Mouse (Mus musculus) intestine, embryonic 15.5 days (tissue): ENCODE results near the gene Gm49392. TPM values are rescaled to one million over a fixed set of nuclear protein-coding genes. Genes with fewer than 3 reads are reported as not detected.
"Not testable (repeated sequence)": the region's sequence is repeated elsewhere in the genome, so short reads cannot be mapped to it uniquely, and the experiment has no call there.

Experiments used
- ATAC-seq: fragments of 200-750 bp; cut with Nextera tagmentation; 2 replicates; pipeline ENCODE4 v1.8.0; 2017; ENCODE audit warnings: moderate TSS enrichment, moderate library complexity
- H3K27ac ChIP-seq: fragments of 300-500 bp; sonication (generic); 2 replicates; pipeline ENCODE4 v1.5.1; 2015; ENCODE audit warnings: mild to moderate bottlenecking, inconsistent platforms
- H3K27me3 ChIP-seq: fragments of 300-500 bp; sonication (generic); replicated peaks from 2 replicates; pipeline ENCODE4 v1.6.1; 2015; ENCODE audit warnings: inconsistent platforms
- H3K36me3 ChIP-seq: fragments of 300-500 bp; sonication (generic); 2 replicates; pipeline ENCODE4 v1.6.1; 2015; ENCODE audit warnings: inconsistent platforms
- H3K4me1 ChIP-seq: fragments of 300-500 bp; sonication (generic); replicated peaks from 2 replicates; pipeline ENCODE4 v1.6.1; 2015; ENCODE audit warnings: inconsistent platforms
- H3K4me2 ChIP-seq: fragments of 300-500 bp; sonication (generic); replicated peaks from 2 replicates; pipeline ENCODE4 v1.6.1; 2015; ENCODE audit warnings: mild to moderate bottlenecking, inconsistent platforms
- H3K4me3 ChIP-seq: fragments of 300-500 bp; sonication (generic); replicated peaks from 2 replicates; pipeline ENCODE4 v1.5.1; 2015; ENCODE audit warnings: inconsistent platforms
- H3K9ac ChIP-seq: fragments of 300-500 bp; sonication (generic); 2 replicates; pipeline ENCODE4 v1.6.1; 2015; ENCODE audit warnings: inconsistent platforms
- H3K9me3 ChIP-seq: fragments of 300-500 bp; sonication (generic); 2 replicates; pipeline ENCODE4 v1.6.1; 2016; ENCODE audit warnings: inconsistent platforms
- WGBS: fragments of 180-500 bp; shearing (Covaris S2); methylation state at CpG from one replicate; pipeline ENCODE4 v1.1.7; 2015; 5-methylcytosine and 5-hydroxymethylcytosine counted together
- polyA plus RNA-seq: library from polyadenylated mRNA; unstranded; fragments of >200 nt; fragmentation: Nextera tagmentation; extraction: Ambion mirVana; gene quantifications from 2 replicates; pipeline ENCODE4 v1.2.1, GENCODE M21; 2015

Gm49392 gene
- 0.11 TPM in 1 of 2 replicates, not detected in the other for polyA plus RNA-seq

DNA sequence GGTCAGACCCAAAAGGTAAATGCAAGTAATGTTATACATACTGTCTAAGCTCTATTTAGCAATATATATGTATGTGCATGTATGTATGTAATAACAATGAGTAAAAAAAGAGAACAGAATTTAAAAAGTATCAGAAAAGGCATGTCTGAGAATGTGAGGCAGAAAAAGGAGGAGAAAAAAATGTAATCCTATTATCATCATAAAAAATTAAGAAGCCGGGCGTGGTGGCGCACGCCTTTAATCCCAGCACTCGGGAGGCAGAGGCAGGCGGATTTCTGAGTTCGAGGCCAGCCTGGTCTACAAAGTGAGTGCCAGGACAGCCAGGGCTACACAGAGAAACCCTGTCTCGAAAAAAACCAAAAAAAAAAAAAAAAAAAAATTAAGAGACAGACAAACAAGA lies at the start of gene Gm49392:
TSS of gene Gm49392 (minus strand) at position 101 of the 400 bp plus-strand sequence.
- H3K27me3 ChIP-seq, H3K4me2 ChIP-seq, H3K9me3 ChIP-seq, H3K4me3 ChIP-seq, H3K9ac ChIP-seq, H3K36me3 ChIP-seq, H3K4me1 ChIP-seq, H3K27ac ChIP-seq, ATAC-seq: not testable (repeated sequence)
- WGBS: 91% methylated on average over 7 of the region's 8 CpGs

DNA sequence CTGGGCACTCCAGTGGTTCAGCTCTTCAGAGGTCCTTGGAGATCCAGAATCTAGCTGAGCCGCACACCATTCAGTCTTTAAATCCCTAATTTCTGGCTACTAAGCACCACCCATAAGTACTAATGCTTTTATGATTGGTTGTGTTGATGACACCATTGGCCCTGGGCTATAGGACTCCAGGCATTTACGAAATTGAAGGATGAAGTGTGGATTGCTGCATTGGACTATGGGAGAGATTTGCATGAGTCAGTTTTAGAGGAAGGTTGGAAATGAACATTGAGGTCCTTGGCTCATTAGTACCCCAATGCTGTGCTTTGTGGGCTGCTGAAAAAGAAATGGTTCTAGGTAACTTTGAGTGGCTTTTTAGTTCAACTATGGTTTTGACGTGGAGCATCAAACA lies 45.2 kb upstream of the Gm49392 start, which contains the start of gene Tpbpa:
TSS of gene Tpbpa (minus strand) at position 101 of the 400 bp plus-strand sequence.
- not testable (repeated sequence) for H3K9me3 ChIP-seq, H3K4me1 ChIP-seq, H3K9ac ChIP-seq, ATAC-seq, H3K27me3 ChIP-seq, H3K27ac ChIP-seq, H3K4me2 ChIP-seq, H3K36me3 ChIP-seq, H3K4me3 ChIP-seq
- 75% methylated on average over 3 of the region's 3 CpGs for WGBS

DNA sequence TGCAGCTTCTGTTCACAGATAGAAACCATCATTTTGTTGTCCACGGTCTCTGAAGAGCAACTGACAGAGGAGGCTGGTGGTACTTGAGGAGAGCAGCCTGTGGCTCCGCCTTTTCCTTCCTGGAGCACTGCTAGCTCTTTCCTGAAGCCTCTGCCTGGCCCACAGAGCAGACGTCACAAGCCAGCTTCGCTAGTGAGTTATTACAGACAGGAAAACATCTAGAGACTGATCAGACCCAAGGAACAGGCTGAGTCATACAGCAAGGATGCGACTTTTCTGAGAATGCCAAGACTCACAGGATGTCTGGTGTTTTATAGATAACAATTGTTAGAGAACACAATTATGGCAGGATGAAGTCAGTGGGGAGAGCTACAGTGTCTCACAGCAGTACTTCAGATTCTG lies 39.8 kb upstream of the Gm49392 start, which contains the start of the genes Gm49391 and Ctla2a:
TSS of gene Gm49391 (minus strand) at position 72 of the 402 bp plus-strand sequence.
TSS of gene Ctla2a (minus strand) at position 126 of the 402 bp plus-strand sequence.
- Histone ChIP-seq H3K4me3 (no peak within 1 kb of the TSS), H3K27me3 (no peaks in the 10 kb centered on the region), H3K4me2 (no peak within 1 kb of the TSS), H3K9me3 (no peaks in the 10 kb centered on the region), H3K4me1 (no peaks in the 10 kb centered on the region), H3K36me3 (no peaks in the 10 kb centered on the region), H3K9ac (no peak within 1 kb of the TSS), H3K27ac (no peak within 1 kb of the TSS)
- ATAC-seq: 0 out of 2 replicates have a peak, but pooled peaks have one; percentile 43
- 62% methylated on average over 5 of the region's 5 CpGs for WGBS

DNA sequence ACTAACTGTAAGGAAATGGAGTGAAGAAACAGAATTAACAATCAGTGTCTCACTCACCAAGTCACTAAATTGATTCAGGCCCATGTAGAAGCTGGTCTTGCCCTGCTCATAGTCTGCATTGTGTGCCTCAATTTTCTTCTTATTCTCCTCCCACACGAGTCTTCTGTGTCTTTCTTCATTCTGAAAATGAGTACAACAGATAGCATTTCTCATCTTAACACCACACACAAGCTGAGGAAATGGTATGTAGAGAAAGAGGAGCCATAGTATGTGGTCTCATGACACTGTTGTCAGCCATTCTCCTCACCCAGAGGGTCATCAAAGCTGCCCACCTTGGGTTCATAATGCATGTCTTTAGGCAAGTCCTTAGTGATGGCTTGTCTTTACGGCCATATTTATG lies 38.8 kb upstream of the Gm49392 start, which contains the start of gene Gm49393:
TSS of gene Gm49393 (minus strand) at position 101 of the 400 bp plus-strand sequence.
- H3K4me1 ChIP-seq, ATAC-seq, H3K9ac ChIP-seq, H3K4me2 ChIP-seq, H3K9me3 ChIP-seq, H3K27ac ChIP-seq, H3K36me3 ChIP-seq, H3K4me3 ChIP-seq, H3K27me3 ChIP-seq: not testable (repeated sequence)
- 68% methylated on average over 2 of the region's 2 CpGs for WGBS

DNA sequence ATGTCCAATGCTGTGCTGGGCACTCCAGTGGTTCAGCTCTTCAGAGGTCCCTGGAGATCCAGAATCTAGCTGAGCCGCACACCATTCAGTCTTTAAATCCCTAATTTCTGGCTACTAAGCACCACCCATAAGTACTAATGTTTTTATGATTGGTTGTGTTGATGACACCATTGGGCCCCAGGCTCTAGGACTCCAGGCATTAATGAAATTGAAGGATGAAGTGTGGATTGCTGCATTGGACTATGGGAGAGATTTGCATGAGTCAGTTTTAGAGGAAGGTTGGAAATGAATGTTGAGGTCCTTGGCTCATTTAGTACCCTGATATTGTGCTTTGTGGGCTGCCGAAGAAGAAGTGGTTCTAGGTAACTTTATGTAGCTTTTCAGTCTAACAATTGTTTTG lies 8.1 kb upstream of the Gm49392 start, which contains the start of gene Tpbpb:
TSS of gene Tpbpb (minus strand) at position 101 of the 400 bp plus-strand sequence.
- 83% methylated on average over 2 of the region's 2 CpGs for WGBS
- not testable (repeated sequence) for ATAC-seq

DNA sequence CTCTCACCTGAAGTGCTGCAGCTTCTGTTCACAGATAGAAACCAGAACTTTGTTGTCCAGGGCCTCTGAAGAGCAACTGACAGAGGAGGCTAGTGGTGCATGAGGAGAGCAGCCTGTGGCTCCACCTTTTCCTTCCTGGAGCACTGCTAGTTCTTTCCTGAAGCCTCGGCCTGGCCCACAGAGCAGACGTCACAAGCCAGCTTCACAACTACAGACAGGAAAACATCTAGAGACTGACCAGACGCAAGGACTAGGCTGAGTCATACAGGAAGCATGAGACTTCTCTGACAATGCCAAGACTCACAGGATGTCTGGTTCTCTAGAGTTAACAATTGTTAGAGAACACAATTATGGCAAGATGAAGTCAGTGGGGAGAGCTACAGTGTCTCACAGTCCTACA lies 634 bp upstream of the Gm49392 start, which contains the start of gene Ctla2b:
TSS of gene Ctla2b (minus strand) at position 120 of the 400 bp plus-strand sequence.
- Histone ChIP-seq H3K9ac (no peak within 1 kb of the TSS), H3K9me3 (no peaks in the 10 kb centered on the region), H3K27me3 (no peaks in the 10 kb centered on the region), H3K4me3 (no peak within 1 kb of the TSS), H3K36me3 (no peaks in the 10 kb centered on the region), H3K27ac (no peak within 1 kb of the TSS), H3K4me2 (no peak within 1 kb of the TSS), H3K4me1 (no peaks in the 10 kb centered on the region)
- WGBS: 37% methylated on average over 3 of the region's 3 CpGs
- ATAC-seq: peak; percentile 67; the same call in 1 of the 2 replicates

More for the DNA sequence above, 8.1 kb upstream of the Gm49392 start, which contains the start of gene Tpbpb:
- H3K27me3 ChIP-seq, H3K36me3 ChIP-seq, H3K9ac ChIP-seq, H3K4me3 ChIP-seq, H3K4me1 ChIP-seq, H3K4me2 ChIP-seq, H3K9me3 ChIP-seq, H3K27ac ChIP-seq: not testable (repeated sequence)

DNA sequence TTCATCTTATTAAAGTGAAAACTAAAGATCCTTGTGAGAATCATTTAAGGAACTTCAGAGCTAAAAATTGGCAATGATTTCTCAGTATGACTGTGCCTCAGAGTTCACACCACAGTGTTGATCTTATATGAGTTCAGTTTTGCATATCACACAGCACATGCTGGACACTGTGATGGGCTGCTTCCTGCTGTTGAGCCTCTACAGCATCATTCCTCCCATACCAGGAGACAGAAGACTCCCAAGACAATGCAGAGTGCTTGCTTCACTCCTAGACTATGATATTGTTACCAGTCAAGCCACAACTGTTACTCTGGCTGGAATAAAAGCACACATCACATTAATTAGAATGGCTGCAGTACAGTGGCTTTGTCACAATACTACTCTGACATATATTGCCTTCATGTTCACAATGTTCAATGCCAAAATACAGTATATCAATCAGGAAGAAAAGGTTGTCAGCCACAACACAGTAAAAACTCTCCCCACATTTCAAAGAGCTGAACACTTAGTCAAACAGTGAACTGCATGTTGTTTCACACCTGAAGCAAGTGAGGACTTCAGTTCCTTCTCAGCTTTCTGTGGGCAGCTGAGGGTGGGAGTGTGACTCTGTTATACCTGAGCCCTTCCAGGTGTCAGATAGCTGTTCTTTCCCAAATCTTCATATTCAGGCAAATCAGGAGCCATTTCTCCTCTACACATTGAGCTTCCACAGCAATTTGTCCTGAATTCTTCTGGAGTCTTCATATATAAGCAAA lies 1.1 kb downstream of the Gm49392 start:
- no peak overlapping the region for H3K4me3 ChIP-seq
- no peaks in the 10 kb centered on the region for H3K4me1 ChIP-seq
- H3K27ac ChIP-seq: no peak overlapping the region
- no peak overlapping the region for H3K4me2 ChIP-seq
- H3K36me3 ChIP-seq: no peaks in the 10 kb centered on the region
- ATAC-seq: no peak
- no peaks in the 10 kb centered on the region for H3K9me3 ChIP-seq
- H3K9ac ChIP-seq: no peak overlapping the region
- no peaks in the 10 kb centered on the region for H3K27me3 ChIP-seq

DNA sequence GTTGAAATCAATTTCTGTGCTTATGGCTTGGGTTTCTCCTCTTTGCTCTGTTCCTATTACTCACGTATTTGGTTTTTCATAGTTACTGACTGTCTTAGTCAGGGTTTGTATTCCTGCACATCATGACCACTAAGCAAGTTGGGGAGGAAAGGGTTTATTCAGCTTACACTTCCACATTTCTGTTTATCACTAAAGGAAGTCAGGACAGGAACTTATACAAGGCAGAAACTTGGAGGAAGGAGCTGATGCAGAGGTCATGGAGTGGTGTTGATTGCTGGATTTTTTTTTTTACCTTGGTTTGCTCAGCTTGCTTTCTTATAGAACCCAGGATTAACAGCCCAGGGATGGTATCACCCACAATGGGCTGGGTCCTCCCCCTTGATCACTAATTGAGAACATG lies 4.4 kb downstream of the Gm49392 start:
- WGBS: 91% methylated on average over 1 of the region's 1 CpGs
- Histone ChIP-seq H3K27me3 (no peaks in the 10 kb centered on the region), H3K9me3 (no peaks in the 10 kb centered on the region), H3K36me3 (no peaks in the 10 kb centered on the region), H3K4me3 (no peak overlapping the region), H3K4me2 (no peak overlapping the region), H3K27ac (no peak overlapping the region), H3K4me1 (no peaks in the 10 kb centered on the region), H3K9ac (no peak overlapping the region)
- no peak for ATAC-seq

DNA sequence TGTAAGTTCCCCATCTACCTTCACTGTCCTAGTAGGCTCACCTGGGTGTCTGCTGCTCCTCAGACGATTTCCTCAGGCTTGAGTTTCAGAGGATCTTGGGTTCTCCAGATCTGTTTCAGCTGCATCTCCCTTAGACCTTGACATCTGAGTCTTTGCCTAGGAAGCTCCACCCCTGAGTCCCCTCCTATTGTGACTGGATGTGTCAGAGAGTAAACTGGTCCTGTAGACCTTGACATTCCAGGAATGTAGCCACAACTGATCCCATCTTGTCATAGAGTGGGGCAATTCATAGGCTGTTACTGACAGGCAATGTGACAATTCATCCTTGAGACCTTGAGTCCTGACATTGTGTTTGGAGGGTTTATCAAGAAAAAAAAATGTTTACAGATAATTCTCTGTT lies 32.4 kb downstream of the Gm49392 start, which contains the start of gene 4930486L24Rik:
TSS of gene 4930486L24Rik (minus strand) at position 195 of the 400 bp plus-strand sequence.
- no peaks in the 10 kb centered on the region for H3K4me1 ChIP-seq
- no peak for ATAC-seq
- H3K27ac ChIP-seq: no peak within 1 kb of the TSS
- WGBS: 50% methylated on average over 1 of the region's 1 CpGs
- no peaks in the 10 kb centered on the region for H3K27me3 ChIP-seq
- no peak within 1 kb of the TSS for H3K4me3 ChIP-seq
- H3K9me3 ChIP-seq: no peaks in the 10 kb centered on the region
- H3K4me2 ChIP-seq: no peak within 1 kb of the TSS
- H3K36me3 ChIP-seq: no peaks in the 10 kb centered on the region
- no peak within 1 kb of the TSS for H3K9ac ChIP-seq

DNA sequence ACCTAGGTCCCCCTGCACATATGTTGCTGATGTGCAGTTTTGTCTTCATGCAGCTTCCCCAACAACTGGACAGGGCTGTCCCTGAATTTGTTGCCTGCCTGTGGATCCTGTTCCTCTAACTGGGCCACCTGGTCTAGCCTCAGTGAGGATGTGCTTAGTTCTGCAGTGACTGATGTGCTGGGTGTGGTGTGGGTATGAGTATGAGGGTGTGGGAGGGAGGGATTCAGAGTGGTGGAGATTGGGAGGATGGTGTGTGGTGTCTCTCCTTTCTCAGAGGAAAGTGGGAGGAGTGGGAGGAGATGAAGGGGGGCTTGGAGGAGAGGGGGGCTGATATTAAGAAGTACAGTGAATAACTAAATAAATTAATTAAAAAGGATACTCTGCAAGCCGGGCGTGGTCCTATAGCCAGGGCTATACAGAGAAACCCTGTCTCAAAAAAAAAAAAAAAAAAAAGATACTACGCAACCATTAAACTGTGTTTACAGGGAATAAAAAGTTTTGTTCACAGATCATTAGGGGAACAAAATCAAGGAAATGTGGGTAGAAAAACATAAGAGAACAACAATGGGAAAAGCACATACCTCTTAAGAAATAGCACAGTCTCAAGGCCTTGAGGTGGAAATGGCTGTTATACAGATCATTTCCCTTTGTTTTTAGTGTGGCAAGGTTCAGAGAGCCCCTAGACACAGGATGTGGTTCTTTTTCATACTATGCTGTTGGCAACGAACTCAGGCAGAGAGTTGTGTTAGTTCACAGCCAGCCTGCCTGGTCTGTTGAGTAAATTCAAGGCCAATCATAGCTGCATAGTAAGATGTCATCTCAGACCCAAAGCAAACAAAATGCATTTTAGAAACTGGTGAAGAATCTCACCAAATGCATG lies 48.2 kb downstream of the Gm49392 start:
- Histone ChIP-seq H3K9me3 (no peaks in the 10 kb centered on the region), H3K4me1 (no peaks in the 10 kb centered on the region), H3K36me3 (no peaks in the 10 kb centered on the region), H3K9ac (no peak overlapping the region), H3K27me3 (no peaks in the 10 kb centered on the region), H3K4me2 (no peak overlapping the region), H3K4me3 (no peak overlapping the region), H3K27ac (no peak overlapping the region)
- 80% methylated on average over 4 of the region's 4 CpGs for WGBS
- 0 out of 2 replicates have a peak, but pooled peaks have one; percentile 17 for ATAC-seq

DNA sequence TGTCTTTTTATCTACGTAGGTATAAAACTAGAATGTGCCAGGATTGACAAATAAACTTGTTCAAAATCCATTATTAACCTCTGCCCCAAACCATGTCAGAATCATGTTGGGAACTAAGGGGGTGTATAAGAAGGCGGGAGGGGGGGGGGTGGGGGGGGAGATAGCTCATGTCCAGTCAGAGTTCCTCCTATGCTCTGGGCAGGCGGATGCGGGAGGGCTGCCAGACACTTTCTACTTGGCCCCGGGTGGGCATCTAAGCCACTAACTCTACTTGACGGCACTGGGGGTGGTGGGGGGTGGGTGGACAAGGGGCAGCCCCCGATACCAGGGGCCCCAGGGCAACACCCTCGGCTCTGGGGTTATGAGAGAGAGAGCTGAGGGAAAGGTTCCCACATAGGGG lies 53.5 kb downstream of the Gm49392 start:
- no peak overlapping the region for H3K27ac ChIP-seq
- H3K9me3 ChIP-seq: no peaks in the 10 kb centered on the region
- no peaks in the 10 kb centered on the region for H3K4me1 ChIP-seq
- H3K36me3 ChIP-seq: no peaks in the 10 kb centered on the region
- no peaks in the 10 kb centered on the region for H3K27me3 ChIP-seq
- ATAC-seq: no peak
- H3K4me2 ChIP-seq: no peak overlapping the region
- H3K4me3 ChIP-seq: no peak overlapping the region
- 75% methylated on average over 8 of the region's 8 CpGs for WGBS
- H3K9ac ChIP-seq: no peak overlapping the region

DNA sequence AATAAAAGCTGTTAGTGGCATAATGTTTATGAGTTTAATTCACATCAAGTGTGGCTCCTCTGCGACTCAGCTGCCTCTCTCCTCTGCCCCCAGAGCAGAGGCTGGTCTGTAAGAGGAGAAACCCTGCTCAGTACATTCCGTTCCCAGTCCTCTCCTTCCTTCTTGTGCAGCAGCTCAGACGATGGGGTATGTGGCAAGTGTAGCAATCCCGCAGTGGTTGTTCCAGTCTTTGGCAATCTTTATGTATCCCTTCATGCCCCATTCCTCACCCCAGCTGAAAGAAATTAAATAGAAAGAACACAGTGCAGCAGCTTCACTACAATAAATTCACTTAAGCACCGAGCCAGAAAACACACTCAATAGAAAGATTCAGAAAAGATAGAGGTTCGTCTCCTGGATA lies 54.0 kb downstream of the Gm49392 start:
- 78% methylated on average over 6 of the region's 6 CpGs for WGBS
- no peaks in the 10 kb centered on the region for H3K9me3 ChIP-seq
- H3K27ac ChIP-seq: no peak overlapping the region
- no peak overlapping the region for H3K4me3 ChIP-seq
- no peaks in the 10 kb centered on the region for H3K36me3 ChIP-seq
- H3K27me3 ChIP-seq: no peaks in the 10 kb centered on the region
- no peak overlapping the region for H3K9ac ChIP-seq
- no peak for ATAC-seq
- H3K4me1 ChIP-seq: no peaks in the 10 kb centered on the region
- H3K4me2 ChIP-seq: no peak overlapping the region
